Mouse (Mus musculus) left cerebral cortex, postnatal 25 days (tissue): ENCODE measurements at regions not wholly inside any gene's neighbourhood (a gene's known extent, or its start where the extent isn't known, plus 50 kb on each side); places are given as distances from the start of the nearest gene placed in this dataset.

Source experiments
- DNase-seq, 2 experiments: peaks; one replicate each; pipeline ENCODE4 v3.0.0; 2022; ENCODE audit warnings: low spot score in 2 of 2, mixed read lengths in 1 of 2
- intact Hi-C: fragments of 180-260 bp; cut with DNase I; formaldehyde crosslinking; loops from one replicate; pipeline ENCODE4 v1.15.1; 2025

- intact Hi-C loops = loop anchor here (5.0 kb wide), 1 partner anchor 92 kb away; no protein-coding TSS in a partner anchor
- peak in 1 of 2 experiments; percentile 15 for DNase-seq
Measured at GRCm38 (mm10) chr1:184608938-184609337, 123.5 kb downstream of the Hlx start.

GRCm38 (mm10) chr1:184608338-184608737 is 124.1 kb downstream of the Hlx start:
- DNase-seq = no peak
- intact Hi-C loops = loop anchor here (5.0 kb wide), 1 partner anchor 91 kb away; no protein-coding TSS in a partner anchor

GRCm38 (mm10) chr1:184606541-184606940 is 125.9 kb downstream of the Hlx start:
- intact Hi-C loops = loop anchor here (5.0 kb wide), 1 partner anchor 89 kb away; no protein-coding TSS in a partner anchor
- DNase-seq = no peak

- intact Hi-C loops = loop anchor here (5.0 kb wide), 1 partner anchor 88 kb away; no protein-coding TSS in a partner anchor
Measured at GRCm38 (mm10) chr1:184605666-184606065, 126.8 kb downstream of the Hlx start.

GRCm38 (mm10) chr1:184603136-184603535 is 129.3 kb downstream of the Hlx start:
- DNase-seq = no peak
- intact Hi-C loops = no loop called here

More at GRCm38 (mm10) chr1:184605666-184606065, 126.8 kb downstream of the Hlx start:
- no peak for DNase-seq

- DNase-seq = no peak
- intact Hi-C loops = no loop called here
Measured at GRCm38 (mm10) chr1:184595449-184595848, 137.0 kb downstream of the Hlx start.

GRCm38 (mm10) chr1:184590634-184591033 is 141.8 kb downstream of the Hlx start:
- no peak for DNase-seq
- intact Hi-C loops = no loop called here

GRCm38 (mm10) chr1:184589277-184589676 is 143.1 kb downstream of the Hlx start:
- DNase-seq = no peak
- intact Hi-C loops = no loop called here

GRCm38 (mm10) chr1:184584505-184584874 is 147.9 kb downstream of the Hlx start:
- intact Hi-C loops = no loop called here
- DNase-seq = no peak

GRCm38 (mm10) chr1:184583751-184584504 is 148.5 kb downstream of the Hlx start:
- intact Hi-C loops = no loop called here
- DNase-seq = no peak

- no peak for DNase-seq
- intact Hi-C loops = no loop called here
Measured at GRCm38 (mm10) chr1:184579475-184579874, 152.9 kb downstream of the Hlx start.

- intact Hi-C loops = no loop called here
Measured at GRCm38 (mm10) chr1:184576527-184576926, 155.9 kb downstream of the Hlx start.

GRCm38 (mm10) chr1:184573325-184573724 is 159.1 kb downstream of the Hlx start:
- peak; percentile 8 to 43 for DNase-seq
- intact Hi-C loops = no loop called here

More at GRCm38 (mm10) chr1:184576527-184576926, 155.9 kb downstream of the Hlx start:
- DNase-seq = no peak

GRCm38 (mm10) chr1:184570681-184571080 is 161.7 kb downstream of the Hlx start:
- intact Hi-C loops = no loop called here
- peak in 1 of 2 experiments; percentile 26 for DNase-seq

- intact Hi-C loops = no loop called here
- no peak for DNase-seq
Measured at GRCm38 (mm10) chr1:184562926-184563325, 169.5 kb downstream of the Hlx start.

- DNase-seq = no peak
- intact Hi-C loops = no loop called here
Measured at GRCm38 (mm10) chr1:184562239-184562638, 170.2 kb downstream of the Hlx start.

GRCm38 (mm10) chr1:184559543-184559942 is 172.9 kb downstream of the Hlx start:
- intact Hi-C loops = no loop called here
- DNase-seq = no peak

GRCm38 (mm10) chr1:184553791-184554190 is 178.6 kb downstream of the Hlx start:
- intact Hi-C loops = no loop called here
- no peak for DNase-seq

GRCm38 (mm10) chr1:184550491-184550890 is 181.9 kb downstream of the Hlx start:
- intact Hi-C loops = no loop called here
- DNase-seq = no peak

GRCm38 (mm10) chr1:184547650-184548235 is 184.7 kb downstream of the Hlx start:
- intact Hi-C loops = no loop called here
- no peak for DNase-seq

GRCm38 (mm10) chr1:184546140-184546661 is 186.2 kb downstream of the Hlx start:
- no peak for DNase-seq
- intact Hi-C loops = no loop called here
